Mouse (Mus musculus) ES-Bruce4 (cell line): ENCODE measurements around the gene Strip1. TPM values are rescaled to one million over a fixed set of nuclear protein-coding genes. Genes with fewer than 3 reads are reported as not detected.

Source experiments
- H3K27ac ChIP-seq: 2 replicates; pipeline ENCODE4 v1.5.1; 2012; ENCODE audit warnings: low read length, inconsistent platforms; ENCODE audit not compliant: insufficient read depth
- H3K27me3 ChIP-seq: 2 replicates; pipeline ENCODE4 v1.6.1; 2012; ENCODE audit warnings: mild to moderate bottlenecking, low read length, inconsistent platforms; ENCODE audit not compliant: control insufficient read depth, poor library complexity, insufficient read depth, severe bottlenecking
- H3K36me3 ChIP-seq: 2 replicates; pipeline ENCODE4 v1.6.1; 2012; ENCODE audit warnings: inconsistent platforms, mild to moderate bottlenecking, low read length, moderate library complexity; ENCODE audit not compliant: control insufficient read depth, poor library complexity, insufficient read depth, severe bottlenecking
- H3K4me1 ChIP-seq: one replicate; pipeline ENCODE4 v1.8.1; 2011; ENCODE audit warnings: low read length; ENCODE audit not compliant: control insufficient read depth, insufficient read depth
- H3K4me3 ChIP-seq: 2 replicates; pipeline ENCODE4 v1.5.1; 2011; ENCODE audit warnings: low read depth, mild to moderate bottlenecking, low read length
- H3K9ac ChIP-seq: 2 replicates; pipeline ENCODE4 v1.6.1; 2012; ENCODE audit warnings: low read depth, mild to moderate bottlenecking, inconsistent platforms; ENCODE audit not compliant: poor library complexity, severe bottlenecking
- H3K9me3 ChIP-seq: replicated peaks from 2 replicates; pipeline ENCODE4 v1.6.1; 2012; ENCODE audit warnings: mild to moderate bottlenecking, low read length, inconsistent platforms; ENCODE audit not compliant: control insufficient read depth, poor library complexity, insufficient read depth, severe bottlenecking
- CTCF ChIP-seq: IDR thresholded peaks from one replicate; pipeline ENCODE4 v1.8.1; 2011; ENCODE audit warnings: low read depth, low read length
- EP300 ChIP-seq: IDR thresholded peaks from 2 replicates; pipeline ENCODE4 v1.6.1; 2011; ENCODE audit warnings: low read depth, low read length; ENCODE audit not compliant: insufficient read depth
- POLR2A ChIP-seq: IDR thresholded peaks from one replicate; pipeline ENCODE4 v1.8.1; 2011; ENCODE audit warnings: low read length; ENCODE audit not compliant: insufficient read depth
- polyA plus RNA-seq: library from polyadenylated mRNA; stranded (reverse); fragments of >200 nt; gene quantifications from 2 replicates; pipeline ENCODE4 v1.2.4, GENCODE M21; 2011; ENCODE audit warnings: low read depth; ENCODE audit not compliant: missing spikeins, insufficient read depth, insufficient read length

The Strip1 gene
- polyA plus RNA-seq, 1 experiment, result 23.5 TPM

GRCm38 (mm10) chr3:107664641-107665040 is 33.1 kb upstream of the Strip1 start:
- H3K4me3 ChIP-seq, result no peak overlapping the region
- no peaks in the 10 kb centered on the region for H3K9me3 ChIP-seq
- H3K27me3 ChIP-seq, result no peaks in the 10 kb centered on the region
- no peaks in the 10 kb centered on the region for H3K4me1 ChIP-seq
- TF ChIP-seq CTCF, result no peak
- TF ChIP-seq POLR2A, result no peak
- no peak for TF ChIP-seq EP300
- no peak overlapping the region for H3K27ac ChIP-seq
- peaks cover 43% of the 10 kb centered on the region for H3K36me3 ChIP-seq
- no peak overlapping the region for H3K9ac ChIP-seq

- H3K9ac ChIP-seq, result no peak overlapping the region
- H3K4me1 ChIP-seq, result no peaks in the 10 kb centered on the region
- TF ChIP-seq POLR2A (no peak), EP300 (no peak), CTCF (no peak)
- no peaks in the 10 kb centered on the region for H3K27me3 ChIP-seq
- H3K36me3 ChIP-seq, result peaks cover 4% of the 10 kb centered on the region; the same call in 1 of the 2 replicates
- H3K9me3 ChIP-seq, result no peaks in the 10 kb centered on the region
- no peak overlapping the region for H3K4me3 ChIP-seq
- H3K27ac ChIP-seq, result no peak overlapping the region
Measured at GRCm38 (mm10) chr3:107659000-107659399, 27.5 kb upstream of the Strip1 start.

GRCm38 (mm10) chr3:107656888-107657287 is 25.4 kb upstream of the Strip1 start:
- TF ChIP-seq POLR2A (no peak), CTCF (no peak), EP300 (no peak)

GRCm38 (mm10) chr3:107656151-107656550 is 24.7 kb upstream of the Strip1 start:
- peaks cover 1% of the 10 kb centered on the region; the same call in 1 of the 2 replicates for H3K36me3 ChIP-seq
- H3K4me1 ChIP-seq, result no peaks in the 10 kb centered on the region
- H3K9ac ChIP-seq, result no peak overlapping the region
- no peak overlapping the region for H3K4me3 ChIP-seq
- TF ChIP-seq EP300 (no peak), POLR2A (no peak), CTCF (no peak)
- H3K9me3 ChIP-seq, result no peaks in the 10 kb centered on the region
- H3K27ac ChIP-seq, result no peak overlapping the region
- H3K27me3 ChIP-seq, result no peaks in the 10 kb centered on the region

More at GRCm38 (mm10) chr3:107656888-107657287, 25.4 kb upstream of the Strip1 start:
- Histone ChIP-seq H3K9ac (no peak overlapping the region), H3K4me3 (no peak overlapping the region), H3K4me1 (no peaks in the 10 kb centered on the region), H3K36me3 (peaks cover 3% of the 10 kb centered on the region; the same call in 1 of the 2 replicates), H3K27ac (no peak overlapping the region), H3K27me3 (no peaks in the 10 kb centered on the region), H3K9me3 (no peaks in the 10 kb centered on the region)

- H3K4me1 ChIP-seq, result no peaks in the 10 kb centered on the region
- no peak overlapping the region for H3K4me3 ChIP-seq
- no peak overlapping the region for H3K9ac ChIP-seq
- no peak overlapping the region for H3K27ac ChIP-seq
- H3K27me3 ChIP-seq, result no peaks in the 10 kb centered on the region
- H3K36me3 ChIP-seq, result no peaks in the 10 kb centered on the region
- TF ChIP-seq POLR2A (no peak), EP300 (no peak), CTCF (no peak)
- no peaks in the 10 kb centered on the region for H3K9me3 ChIP-seq
Measured at GRCm38 (mm10) chr3:107655491-107655890, 24.0 kb upstream of the Strip1 start.

GRCm38 (mm10) chr3:107654861-107655260 is 23.4 kb upstream of the Strip1 start:
- TF ChIP-seq POLR2A (no peak), EP300 (no peak), CTCF (no peak)
- H3K9ac ChIP-seq, result no peak overlapping the region
- H3K4me3 ChIP-seq, result no peak overlapping the region

More at GRCm38 (mm10) chr3:107654861-107655260, 23.4 kb upstream of the Strip1 start:
- Histone ChIP-seq H3K9me3 (no peaks in the 10 kb centered on the region), H3K4me1 (no peaks in the 10 kb centered on the region), H3K27me3 (no peaks in the 10 kb centered on the region), H3K36me3 (no peaks in the 10 kb centered on the region), H3K27ac (no peak overlapping the region)
